Mouse (Mus musculus): Measurements from ENCODE around the gene Gm20388.
"Not testable (repeated sequence)": the region's sequence is repeated elsewhere in the genome, so short reads cannot be mapped to it uniquely, and the experiment has no call there.

Gm20388 gene

DNA sequence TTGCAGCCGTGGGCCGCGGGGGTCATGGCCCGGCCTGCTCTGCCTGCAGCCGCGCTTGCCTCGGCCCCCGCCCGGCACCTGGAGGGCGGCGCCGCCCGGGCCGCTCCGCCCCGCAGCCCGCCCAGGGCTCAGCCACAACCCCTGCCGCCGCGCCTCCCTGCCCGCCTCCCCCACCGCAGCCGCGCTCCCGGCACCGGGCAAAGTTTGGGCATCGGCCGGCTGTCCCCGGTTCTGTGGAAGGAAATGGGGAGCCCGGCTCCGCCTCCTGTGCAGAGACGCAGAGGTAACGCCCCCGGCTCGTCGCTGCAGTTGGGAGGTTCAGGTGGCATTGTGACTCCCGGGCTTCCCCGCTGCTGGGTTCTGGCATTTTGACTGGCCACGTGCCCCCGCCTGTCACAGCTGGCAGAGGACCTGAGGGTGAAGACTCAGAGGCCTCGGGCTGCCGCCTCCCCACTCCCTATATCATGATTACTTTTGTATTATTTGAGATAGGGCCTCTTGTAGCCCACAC lies 723.7 kb downstream of the Gm20388 start:
- DNase-seq (ENCODE audit: low spot score) = peak; percentile 30

- no peak for DNase-seq (ENCODE audit: low spot score)
Observed at GRCm38 (mm10) chr8:120641245-120641644, 730.6 kb downstream of the Gm20388 start.

DNA sequence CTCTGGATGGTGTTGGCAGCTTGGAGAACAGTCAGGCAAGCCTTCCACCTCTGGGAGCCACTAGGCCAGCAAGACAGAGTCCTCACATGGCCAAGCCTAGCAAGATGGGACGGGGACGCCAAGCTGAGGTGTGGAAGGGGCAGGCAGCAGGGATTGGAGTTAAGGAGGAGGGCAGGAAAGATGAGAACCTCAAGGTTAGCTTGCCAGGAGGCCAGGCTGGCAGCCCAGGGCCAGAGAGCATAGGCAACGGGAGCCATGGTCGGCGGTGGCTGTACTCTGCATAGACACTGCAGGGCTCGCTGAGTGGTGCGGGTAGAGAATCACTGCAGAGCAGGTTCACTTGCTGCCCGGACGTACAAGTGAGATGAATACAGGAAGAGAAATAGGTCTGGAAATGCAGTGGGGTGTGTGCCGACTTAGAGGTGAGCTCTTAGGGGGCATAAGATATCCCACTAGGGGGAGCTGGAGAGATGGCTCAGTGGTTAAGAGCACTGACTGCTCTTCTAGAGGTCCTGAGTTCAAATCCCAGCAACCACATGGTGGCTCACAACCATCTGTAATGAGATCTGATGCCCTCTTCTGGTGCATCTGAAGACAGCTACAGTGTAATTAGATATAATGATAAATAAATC lies 731.5 kb downstream of the Gm20388 start:
- DNase-seq (ENCODE audit: low spot score) = no peak

- DNase-seq (ENCODE audit: low spot score) = peak; percentile 57
Observed at GRCm38 (mm10) chr8:120644663-120645062, 734.0 kb downstream of the Gm20388 start.

GRCm38 (mm10) chr8:120647532-120647931 lies 736.9 kb downstream of the Gm20388 start, which contains the start of gene 1190005I06Rik:
Gene 1190005I06Rik (minus strand): TSS chr8:120647632.
- DNase-seq (ENCODE audit: low spot score) = no peak

DNA sequence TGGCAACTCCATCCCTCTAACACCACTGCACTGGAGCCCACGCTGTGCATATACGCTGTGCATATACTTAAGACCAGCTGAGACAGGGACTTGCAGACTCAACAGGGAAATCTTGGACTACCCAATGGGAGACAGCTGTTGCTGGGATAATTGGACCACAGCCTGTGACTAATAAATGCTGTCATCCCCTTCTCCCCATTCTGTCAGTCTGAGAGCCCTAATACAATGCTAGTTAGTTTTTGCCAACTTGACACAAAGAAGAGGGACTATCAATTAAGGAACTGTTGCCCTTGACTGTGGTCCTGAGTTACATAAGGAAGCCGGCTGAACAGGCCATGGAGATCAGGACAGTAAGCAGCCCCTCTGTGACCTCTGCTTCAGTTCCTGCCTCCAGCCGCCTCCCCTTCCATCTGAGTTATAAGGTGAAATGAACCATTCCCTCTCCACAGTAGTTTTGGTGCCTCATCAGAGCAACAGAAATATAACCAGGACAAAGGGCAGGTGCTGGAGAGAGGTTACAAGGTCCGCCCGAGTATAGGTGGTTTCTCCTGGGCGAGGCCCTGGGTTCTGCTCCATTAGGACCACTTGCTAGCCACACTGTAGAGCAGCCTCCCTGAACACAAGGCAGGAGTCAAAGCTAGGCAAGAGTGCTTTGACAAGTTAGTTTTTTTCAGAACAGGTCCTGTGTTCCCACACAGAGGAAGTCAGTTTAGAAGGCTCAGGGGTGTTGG lies 745.8 kb downstream of the Gm20388 start:
- DNase-seq (ENCODE audit: low spot score) = no peak

DNA sequence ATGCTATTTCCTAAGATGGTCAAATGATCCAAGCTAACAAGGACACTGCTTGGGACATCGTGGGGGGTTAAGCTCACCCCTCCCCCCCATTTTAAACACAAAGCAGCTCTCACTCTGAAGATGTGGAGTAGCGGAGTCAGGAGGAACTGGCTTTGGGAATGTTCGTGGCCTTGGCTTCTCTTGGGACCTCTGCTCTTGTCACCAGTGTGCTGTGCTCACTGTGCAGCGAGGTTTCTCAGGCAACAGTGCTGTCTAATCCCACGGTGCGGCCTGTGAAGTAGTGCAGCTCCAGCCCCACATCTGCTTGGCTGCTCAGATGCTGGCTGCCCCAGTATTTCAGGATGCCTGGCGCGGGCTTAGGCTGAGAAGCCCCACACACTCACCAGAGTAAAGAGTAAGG lies 746.8 kb downstream of the Gm20388 start:
- no peak for DNase-seq (ENCODE audit: low spot score)

DNA sequence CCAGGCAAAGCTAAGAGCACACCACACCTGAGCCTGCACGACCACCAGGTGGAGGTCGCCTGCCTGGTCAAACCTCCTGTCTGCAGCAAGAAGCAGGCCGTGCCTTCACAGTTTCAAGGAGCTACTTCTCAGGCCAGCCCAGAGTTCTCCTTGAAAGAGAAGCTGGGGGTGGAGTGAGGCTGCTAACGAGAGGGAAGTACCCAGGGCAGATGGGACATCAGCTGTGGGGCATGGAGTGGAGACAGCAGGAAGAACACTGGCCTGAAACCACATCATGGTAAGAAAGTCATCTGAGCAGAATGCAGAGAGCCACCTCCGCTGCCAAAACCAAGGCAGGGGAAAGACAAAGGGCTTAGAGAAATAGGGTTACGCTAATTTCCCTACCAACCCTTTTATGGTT lies 753.9 kb downstream of the Gm20388 start:
- DNase-seq (ENCODE audit: low spot score) = no peak

- no peak for DNase-seq (ENCODE audit: low spot score)
Observed at GRCm38 (mm10) chr8:120665726-120666455, 755.2 kb downstream of the Gm20388 start.

- DNase-seq (ENCODE audit: low spot score) = no peak
Observed at GRCm38 (mm10) chr8:120666807-120667470, 756.3 kb downstream of the Gm20388 start.

DNA sequence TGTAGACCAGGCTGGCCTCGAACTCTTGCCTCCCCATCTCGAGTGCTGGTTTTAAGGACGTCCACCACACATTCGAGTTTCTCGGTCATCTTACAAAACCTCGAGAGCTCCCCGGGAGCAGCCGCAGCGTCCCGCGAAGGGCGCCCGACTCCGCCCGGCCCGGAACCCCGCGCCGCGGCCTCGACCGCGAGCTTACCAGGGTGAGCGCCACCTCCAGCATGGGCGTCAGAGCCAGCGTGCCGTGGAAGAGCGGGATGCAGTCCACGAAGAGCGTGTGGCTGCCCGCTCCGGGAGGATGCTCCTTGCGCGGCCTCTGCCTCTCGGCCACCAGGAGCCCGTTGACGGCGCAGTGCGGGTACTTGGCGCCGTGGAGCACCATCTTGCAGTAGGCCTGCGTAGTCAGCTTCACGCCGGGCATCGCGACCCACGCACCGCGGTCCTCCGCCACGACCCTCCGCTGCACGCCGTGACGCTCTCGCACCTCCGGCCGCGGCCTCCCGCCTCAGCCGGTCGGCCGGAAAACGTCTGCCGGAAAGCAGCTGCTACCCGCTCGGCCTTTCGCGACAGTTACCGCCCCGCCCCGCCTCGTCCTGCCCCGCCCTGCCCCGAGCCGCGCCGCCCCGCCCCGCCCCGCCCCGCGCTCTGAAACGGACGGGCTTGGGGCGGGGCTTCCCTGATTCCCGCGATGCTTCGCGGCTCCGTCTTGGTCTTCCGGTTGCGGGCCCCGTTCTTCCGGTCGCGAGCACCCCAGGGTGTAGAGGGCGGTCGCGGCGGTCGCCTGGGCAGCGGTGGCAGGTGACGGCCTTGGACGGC lies 757.1 kb downstream of the Gm20388 start, which contains the start of the genes Gm27021 and Cox4i1:
TSS of gene Gm27021 (minus strand) at position 519 of the 813 bp plus-strand sequence.
TSS of gene Cox4i1 (plus strand) at position 662 of the 813 bp plus-strand sequence.
- DNase-seq (ENCODE audit: low spot score) = peak; percentile 81

DNA sequence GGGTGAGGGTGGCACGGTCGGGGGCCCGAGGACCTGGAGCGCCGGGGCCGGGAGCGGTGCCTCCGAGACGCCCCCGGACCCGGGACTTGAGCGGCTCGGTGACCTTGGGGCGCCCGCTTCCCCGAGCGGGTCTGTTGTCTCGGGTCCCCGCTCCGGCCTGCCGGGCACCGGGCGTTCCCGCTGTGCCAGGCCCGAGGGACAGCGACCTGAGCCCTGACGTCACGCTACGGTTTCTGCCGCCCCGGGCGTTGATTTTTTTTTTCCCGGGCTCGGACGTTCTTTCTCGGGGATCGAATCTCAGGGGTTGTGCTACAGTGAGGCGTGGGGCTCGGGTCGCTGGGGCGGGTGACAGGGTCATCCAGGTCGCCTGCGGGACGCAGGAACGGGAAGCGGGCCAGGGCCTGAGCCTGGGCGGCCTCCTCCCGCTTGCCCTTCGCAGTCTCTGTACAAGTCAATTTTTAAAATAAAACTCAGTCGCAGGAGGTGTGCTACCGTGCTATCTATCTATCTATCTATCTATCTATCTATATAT lies 757.8 kb downstream of the Gm20388 start, which contains the start of gene Emc8:
TSS of gene Emc8 (minus strand) at position 200 of the 532 bp plus-strand sequence.
- DNase-seq (ENCODE audit: low spot score) = no peak

DNA sequence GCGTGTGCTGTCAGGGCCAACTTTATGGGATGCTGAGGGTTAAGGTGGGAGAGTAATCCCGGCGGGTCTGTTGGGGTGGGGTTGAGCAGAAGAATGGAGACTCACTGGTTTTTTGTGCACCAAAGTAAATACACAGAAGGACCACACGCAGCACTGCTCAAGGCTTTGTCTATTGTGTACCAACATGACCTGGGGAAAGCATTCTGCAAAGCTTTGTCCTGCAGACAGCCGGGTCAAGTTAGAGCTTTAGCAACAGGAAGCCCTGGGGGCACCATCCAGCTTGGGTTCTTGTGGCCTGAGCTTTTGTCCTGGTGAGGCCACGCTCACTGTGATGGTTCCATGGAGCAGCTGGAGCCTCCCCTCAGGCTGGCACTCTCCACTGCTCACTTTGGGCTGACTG lies 761.1 kb downstream of the Gm20388 start:
- DNase-seq (ENCODE audit: low spot score) = no peak

DNA sequence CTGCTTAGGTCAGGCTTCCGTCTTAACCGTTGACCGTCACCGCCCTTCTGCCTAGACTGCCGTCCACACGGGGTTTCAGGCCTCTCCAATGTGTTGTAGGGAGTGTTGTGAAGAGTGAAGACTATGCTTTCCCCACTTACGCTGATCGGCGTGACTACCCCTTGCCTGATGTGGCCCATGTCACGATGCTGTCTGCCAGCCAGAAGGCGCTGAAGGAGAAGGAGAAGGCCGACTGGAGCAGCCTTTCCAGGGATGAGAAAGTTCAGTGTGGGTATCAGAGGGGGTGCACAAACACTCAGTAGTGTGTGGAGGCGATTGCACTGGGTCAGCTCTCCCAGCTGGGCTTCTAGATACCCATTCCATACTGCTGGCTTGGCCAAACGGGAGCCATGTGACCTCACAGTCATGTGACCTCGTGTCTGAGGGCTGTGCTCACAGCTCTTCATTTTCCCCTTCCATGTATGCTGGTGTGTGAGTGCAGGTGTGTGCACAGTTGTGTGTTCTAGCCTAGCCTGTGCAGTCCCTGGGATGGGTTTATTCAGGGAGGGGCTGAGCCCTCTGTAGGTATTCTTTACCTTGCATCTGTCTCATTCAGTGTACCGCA lies 762.1 kb downstream of the Gm20388 start:
- no peak for DNase-seq (ENCODE audit: low spot score)

DNA sequence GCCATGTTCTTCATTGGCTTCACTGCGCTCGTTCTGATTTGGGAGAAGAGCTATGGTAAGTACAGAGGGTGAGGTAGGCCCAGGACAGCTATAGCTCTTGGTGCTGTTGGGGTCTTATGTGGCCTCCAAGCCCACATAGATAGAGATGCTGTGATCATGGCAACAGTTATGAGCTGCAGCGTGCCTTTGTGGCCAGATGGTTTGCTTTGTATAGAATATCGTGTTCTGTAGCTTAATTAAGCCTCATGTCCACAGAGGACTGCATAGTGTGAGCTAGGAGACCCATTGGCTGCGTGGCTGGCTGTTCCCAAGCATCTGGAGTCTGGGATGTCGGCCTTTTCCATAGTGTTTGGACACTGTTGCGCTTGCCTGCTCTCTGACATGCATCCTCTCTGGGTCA lies 762.7 kb downstream of the Gm20388 start:
- DNase-seq (ENCODE audit: low spot score) = no peak

DNA sequence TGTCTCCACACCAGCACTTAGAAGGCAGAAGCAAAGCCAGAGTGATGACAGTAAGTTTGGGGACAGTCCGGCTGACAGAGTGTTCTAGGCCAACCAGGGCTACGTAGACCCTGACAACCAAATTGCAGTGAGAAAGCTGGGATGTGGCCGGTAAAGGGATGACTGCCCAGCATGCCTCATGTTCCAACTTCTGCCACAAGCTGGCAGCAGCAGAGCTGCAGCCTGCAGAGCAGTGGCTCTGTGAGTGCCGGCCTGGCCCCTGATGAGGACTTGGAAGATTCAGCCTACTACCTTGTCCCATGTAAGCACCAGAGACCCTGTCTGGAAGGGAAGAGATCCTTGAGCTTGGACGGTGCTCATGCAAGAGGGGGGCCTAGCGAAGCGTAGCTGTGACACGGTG lies 765.1 kb downstream of the Gm20388 start:
- DNase-seq (ENCODE audit: low spot score) = no peak

DNA sequence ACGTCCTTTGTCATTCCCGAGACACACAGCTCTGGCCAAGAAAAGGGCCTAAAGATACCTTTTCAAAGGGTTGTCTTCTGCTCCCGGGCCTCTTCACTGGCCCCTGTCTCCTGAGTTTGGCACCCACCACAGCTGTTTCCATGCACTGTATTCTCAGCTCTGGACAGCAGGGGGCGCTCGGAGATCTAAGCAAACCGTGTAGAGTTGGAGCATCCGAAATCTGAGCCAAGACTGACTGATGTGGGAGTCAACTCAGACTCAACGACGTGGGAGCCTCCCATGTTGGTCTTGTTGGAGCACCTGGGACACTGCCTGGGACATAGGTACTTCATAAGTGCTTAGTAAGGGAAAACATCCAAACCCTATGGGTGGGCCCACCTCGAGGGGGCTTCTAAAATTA lies 767.8 kb downstream of the Gm20388 start:
- DNase-seq (ENCODE audit: low spot score) = peak; percentile 92

DNA sequence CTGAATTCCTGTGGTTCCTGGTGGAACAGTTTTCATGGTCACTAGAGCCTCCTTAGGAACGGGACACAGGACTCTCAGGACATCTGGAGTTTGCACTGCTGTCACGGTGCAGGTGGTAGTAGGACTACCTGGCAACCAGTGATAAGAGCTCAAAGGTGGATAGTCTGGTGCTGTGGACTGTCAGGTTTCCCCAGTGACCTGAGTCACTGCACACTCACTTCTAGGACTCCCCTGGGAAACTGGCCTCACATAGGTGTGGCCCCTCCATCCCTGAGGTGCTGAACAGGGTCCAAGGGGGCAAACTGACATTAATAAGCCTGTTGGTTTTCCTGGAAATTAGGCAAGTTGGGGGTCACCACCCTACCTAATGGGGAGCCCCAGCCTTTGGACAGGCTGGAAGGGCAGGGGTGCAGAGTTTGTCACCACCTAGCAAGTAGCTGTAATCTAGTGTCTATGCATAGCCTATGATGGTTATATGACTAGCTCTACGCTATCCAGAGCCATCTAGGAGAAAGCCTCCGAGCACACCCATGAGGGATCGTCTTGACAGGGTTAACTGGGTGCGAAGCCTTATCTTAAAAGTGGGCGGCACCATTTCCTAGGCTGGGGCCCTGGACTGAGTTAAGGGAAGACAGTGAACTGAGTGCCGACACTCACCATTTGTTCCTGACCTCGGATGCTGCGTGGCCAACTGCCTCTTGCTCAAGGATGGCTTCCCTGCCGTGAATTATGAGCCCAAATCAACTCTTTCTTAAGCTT lies 769.2 kb downstream of the Gm20388 start:
- DNase-seq (ENCODE audit: low spot score) = no peak

DNA sequence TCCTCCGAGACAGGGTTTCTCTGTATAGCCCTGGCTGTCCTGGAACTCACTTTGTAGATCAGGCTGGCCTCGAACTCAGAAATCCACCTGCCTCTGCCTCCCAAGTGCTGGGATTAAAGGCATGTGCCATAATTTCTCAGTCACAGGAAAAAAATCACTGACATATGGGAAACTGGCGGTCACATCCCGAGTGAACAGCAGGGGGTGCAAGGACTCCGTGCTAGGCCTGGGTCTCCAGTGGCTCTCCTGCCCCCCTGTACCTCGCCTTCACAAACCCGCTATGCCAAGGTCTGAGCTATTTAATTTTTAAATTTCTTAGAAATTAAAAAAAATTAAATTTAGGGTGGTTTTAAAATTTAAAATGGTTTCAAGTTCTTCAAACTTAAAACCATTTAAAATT lies 769.8 kb downstream of the Gm20388 start:
- not testable (repeated sequence) for DNase-seq (ENCODE audit: low spot score)

- DNase-seq (ENCODE audit: low spot score) = no peak
Observed at GRCm38 (mm10) chr8:120681113-120681512, 770.5 kb downstream of the Gm20388 start.

All from ovary, postnatal 14 days (tissue).